Mouse (Mus musculus) WW6 (cell line): Measurements from ENCODE around the gene Spock2.
"Not testable (repeated sequence)": the region's sequence is repeated elsewhere in the genome, so short reads cannot be mapped to it uniquely, and the experiment has no call there.

Source experiments
- DNase-seq: peaks from one replicate; pipeline ENCODE4 v3.0.0-alpha.2; 2013; ENCODE audit warnings: low read depth, low spot score

The Spock2 gene

DNA sequence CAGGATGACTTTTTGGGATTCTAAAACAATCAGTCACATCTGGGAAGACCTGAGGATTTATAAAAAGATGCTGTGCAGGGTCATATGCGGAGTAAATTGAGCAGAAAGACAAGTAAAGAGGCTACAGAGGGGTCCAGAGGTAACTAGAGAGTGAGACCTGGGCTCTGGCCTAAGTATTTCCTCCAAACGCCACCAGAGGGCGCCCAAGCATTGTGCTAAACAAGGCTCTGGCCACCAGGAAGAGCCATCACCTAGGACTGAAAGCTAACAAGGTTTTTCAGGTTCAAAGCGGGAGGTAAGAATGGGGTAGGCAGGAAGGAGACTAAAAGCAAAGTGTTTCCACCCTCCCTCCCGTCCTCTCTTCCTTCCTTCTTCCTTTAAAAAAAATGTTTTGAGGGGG lies 42.1 kb downstream of the Spock2 start:
- peak; percentile 58 for DNase-seq

- DNase-seq = no peak
Observed at GRCm38 (mm10) chr10:60151107-60151663, 45.2 kb downstream of the Spock2 start.

- no peak for DNase-seq
Observed at GRCm38 (mm10) chr10:60156016-60156415, 50.0 kb downstream of the Spock2 start.

GRCm38 (mm10) chr10:60158144-60158543 lies 52.1 kb downstream of the Spock2 start:
- DNase-seq = no peak

- DNase-seq = not testable (repeated sequence)
Observed at GRCm38 (mm10) chr10:60161397-60161796, 55.4 kb downstream of the Spock2 start.

DNA sequence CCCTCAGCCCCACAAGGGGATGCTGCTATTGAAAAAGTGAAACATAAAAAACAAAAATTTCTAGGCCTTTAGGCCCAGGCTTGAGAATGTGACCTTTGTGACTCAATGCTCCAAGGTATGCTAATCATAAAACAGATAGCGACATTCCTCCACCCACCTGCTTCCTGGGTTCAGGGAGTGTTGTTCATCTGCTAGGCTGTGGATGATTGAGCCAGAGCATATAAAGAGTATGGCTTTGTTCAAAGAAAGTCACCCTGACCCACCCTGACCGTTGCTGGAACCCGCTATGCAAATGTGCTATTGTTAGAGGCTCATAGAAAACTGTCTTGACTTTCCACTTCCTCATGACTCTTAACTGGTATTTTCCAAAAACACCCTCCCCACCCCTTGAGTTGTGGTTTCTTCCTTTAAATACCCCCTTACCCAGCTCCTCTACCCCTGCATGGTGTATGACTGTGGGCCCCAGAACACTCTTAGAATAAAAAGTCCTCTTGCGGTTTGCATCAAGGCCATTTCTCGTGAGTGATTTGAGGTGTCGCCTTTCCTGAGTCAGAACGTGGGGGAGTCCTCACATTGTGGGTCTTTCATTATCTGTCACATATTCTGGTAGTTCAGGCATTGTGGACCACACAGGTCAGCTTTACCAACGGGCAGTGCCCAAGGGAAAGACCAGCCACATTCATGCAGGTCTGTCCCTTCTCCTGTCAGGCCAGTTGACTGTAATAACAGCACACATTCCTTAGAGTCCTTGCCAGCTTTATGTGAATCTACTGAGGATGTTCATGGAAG lies 56.4 kb downstream of the Spock2 start:
- not testable (repeated sequence) for DNase-seq

- DNase-seq = no peak
Observed at GRCm38 (mm10) chr10:60162973-60163255, 56.9 kb downstream of the Spock2 start.

DNA sequence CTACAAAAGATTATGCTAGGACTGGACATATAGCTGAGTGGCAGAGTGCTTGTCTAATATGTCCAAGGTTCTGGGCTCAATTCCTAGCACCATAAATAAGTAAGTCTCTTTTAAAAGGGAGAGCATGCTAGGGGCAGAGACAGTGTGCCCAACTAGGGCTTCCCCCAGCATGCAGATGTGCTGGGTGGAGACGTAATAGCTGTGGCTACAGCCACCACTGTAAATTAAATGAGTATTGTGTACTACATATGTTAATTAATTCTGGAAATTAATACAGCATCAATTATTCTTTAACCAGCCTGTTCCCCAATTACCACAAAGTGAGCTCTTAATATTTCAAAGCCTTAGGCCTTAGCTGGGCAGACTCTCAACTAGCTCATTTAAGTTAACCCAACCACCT lies 58.9 kb downstream of the Spock2 start:
- no peak for DNase-seq

- no peak for DNase-seq
Observed at GRCm38 (mm10) chr10:60166068-60166467, 60.0 kb downstream of the Spock2 start.

- DNase-seq = no peak
Observed at GRCm38 (mm10) chr10:60168306-60168705, 62.3 kb downstream of the Spock2 start.

GRCm38 (mm10) chr10:60168960-60169359 lies 62.9 kb downstream of the Spock2 start:
- DNase-seq = no peak

GRCm38 (mm10) chr10:60170326-60171089 lies 64.5 kb downstream of the Spock2 start:
- no peak for DNase-seq

GRCm38 (mm10) chr10:60171368-60171767 lies 65.3 kb downstream of the Spock2 start:
- no peak for DNase-seq

GRCm38 (mm10) chr10:60172306-60172705 lies 66.3 kb downstream of the Spock2 start:
- no peak for DNase-seq

DNA sequence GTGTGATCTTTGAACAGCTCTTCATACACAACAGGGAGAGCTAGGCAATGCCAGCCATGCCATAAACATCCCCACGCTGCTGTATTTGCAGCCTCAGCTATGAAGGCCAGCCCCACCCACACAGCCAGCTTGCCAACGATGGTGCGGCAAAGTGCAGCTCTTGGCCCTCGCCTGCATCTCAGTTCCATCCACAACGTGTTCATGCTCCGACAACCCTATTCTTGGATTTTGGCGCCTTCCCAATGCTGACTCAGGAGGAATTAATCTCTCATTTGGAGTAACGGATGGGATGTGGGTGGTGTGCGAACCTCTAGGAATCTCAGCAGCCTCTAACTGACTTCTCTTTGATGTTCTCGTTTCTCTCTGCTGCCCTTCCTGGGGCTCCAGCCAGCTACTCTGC lies 67.0 kb downstream of the Spock2 start:
- DNase-seq = no peak

DNA sequence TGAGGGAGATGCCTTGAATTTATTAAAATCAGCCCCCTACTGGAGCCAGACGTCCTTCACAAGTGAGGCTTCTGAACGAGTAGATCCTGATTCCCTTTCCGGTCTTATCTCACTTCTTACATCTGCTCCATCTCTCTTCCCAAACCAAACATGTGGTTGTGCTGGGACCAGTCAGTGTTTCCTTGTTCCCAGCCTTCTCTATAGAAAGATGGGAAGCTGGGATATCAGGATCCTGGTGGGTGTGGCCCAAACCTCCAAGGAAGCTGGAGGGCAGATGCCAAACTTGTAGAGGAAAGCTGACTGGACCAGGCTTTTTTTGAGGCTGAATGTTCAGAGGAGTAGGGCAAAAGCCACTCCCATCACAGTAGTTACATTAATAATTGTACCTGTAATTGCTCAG lies 68.5 kb downstream of the Spock2 start:
- no peak for DNase-seq

DNA sequence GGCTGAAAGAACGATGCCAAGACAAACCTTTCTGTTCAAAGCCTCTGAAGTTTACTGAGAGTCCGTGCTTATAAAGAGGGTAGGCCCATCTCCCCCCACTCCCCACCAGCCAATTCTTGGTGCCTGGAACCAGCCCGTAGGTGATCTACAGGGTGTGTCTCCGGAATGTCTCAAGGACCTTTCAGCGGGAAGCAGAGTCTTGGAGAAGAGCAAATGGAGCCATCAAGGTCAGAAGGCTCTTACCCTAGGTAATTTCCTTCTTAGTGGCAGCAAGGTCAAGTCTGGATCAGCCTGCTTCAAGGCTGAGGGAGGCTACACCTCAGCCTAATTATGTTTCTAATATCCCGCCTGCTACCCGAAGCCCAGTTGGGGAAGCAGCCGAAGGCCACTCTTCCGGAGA lies 69.3 kb downstream of the Spock2 start:
- DNase-seq = not testable (repeated sequence)
